Mouse (Mus musculus): ENCODE results near the gene Foxd1. TPM values are rescaled to one million over a fixed set of nuclear protein-coding genes. Genes with fewer than 3 reads are reported as not detected.

Gene Foxd1
- polyA plus RNA-seq, 1 experiment from 2014 or later, result 0.89 TPM

DNA sequence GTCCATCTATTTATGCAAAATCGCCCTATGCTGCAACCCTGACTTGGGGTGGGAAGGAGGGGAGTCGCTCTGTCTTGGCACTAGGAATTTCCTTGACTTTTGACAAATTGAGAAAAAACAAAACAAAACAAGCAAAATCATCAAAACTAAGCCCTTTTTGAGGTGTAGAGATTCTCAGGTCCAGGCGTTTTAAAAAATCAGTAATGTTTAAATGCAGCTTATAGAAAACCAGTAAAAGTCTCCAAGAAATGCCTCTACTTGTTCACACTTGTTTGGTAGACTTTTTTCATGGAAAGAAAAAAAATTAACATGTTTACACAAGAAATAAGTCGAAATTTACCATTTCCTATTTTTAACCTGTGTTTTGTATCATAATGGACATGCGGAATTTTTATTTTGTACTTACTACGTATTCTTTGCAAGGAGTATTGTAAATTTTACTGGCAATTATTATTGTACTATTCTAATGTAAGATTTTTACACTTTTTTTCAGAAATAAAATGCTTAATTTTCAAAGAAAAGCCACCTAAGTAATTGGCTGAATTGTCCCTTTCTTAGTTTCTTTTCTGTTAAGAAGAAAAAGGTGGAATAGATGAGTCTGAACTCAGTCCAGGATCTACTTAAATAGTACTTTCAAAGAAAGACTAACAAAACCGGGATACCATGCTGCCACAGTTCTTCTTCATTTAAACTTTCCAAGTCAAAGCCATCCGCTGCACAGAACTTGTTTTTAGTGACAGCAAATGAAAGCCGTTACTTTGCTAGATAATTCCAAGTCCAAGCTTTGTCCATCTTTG, 2.3 kb downstream of the Foxd1 start:
- peak overlapping the region; percentile 57; the same call in 1 of the 2 replicates for H3K4me2 ChIP-seq
- 5% methylated on average over 9 of the region's 9 CpGs for WGBS
- no peak overlapping the region for H3K27ac ChIP-seq
- peaks cover 71% of the 10 kb centered on the region for H3K27me3 ChIP-seq (replicated peaks)
- H3K9ac ChIP-seq, result no peak overlapping the region
- no peaks in the 10 kb centered on the region for H3K9me3 ChIP-seq
- H3K4me3 ChIP-seq, result peak overlapping the region; percentile 37
- no peak for ATAC-seq (replicated peaks)
- no peaks in the 10 kb centered on the region for H3K36me3 ChIP-seq (replicated peaks)
- H3K4me1 ChIP-seq, result peaks cover 27% of the 10 kb centered on the region

DNA sequence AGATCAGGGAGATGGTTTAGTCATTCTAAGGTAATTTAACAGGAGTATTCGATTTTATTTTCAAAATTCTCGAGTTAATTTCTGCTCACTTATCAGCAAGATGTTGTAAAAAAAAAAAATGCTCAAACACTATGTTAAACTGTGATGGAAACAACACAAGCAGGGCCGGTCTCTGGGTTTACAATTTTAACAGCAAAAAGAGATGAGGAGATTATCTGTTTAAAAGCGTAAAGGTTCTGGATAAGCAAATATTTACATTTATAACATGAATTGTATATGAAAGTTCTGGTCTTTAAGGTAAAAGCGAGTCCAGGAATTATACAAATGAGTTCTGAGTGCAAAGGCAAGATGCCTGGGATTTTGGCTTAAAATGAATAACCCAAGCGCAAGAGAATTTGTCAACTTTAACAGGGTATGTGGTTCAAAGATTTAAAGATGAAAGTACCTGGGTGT, 3.0 kb downstream of the Foxd1 start:
- ATAC-seq (replicated peaks), result no peak
- H3K4me1 ChIP-seq, result peaks cover 27% of the 10 kb centered on the region
- H3K9ac ChIP-seq, result no peak overlapping the region
- H3K36me3 ChIP-seq (replicated peaks), result no peaks in the 10 kb centered on the region
- WGBS, result 7% methylated on average over 6 of the region's 6 CpGs
- no peak overlapping the region for H3K4me3 ChIP-seq
- no peak overlapping the region for H3K27ac ChIP-seq
- H3K9me3 ChIP-seq, result no peaks in the 10 kb centered on the region
- H3K27me3 ChIP-seq (replicated peaks), result peaks cover 68% of the 10 kb centered on the region
- H3K4me2 ChIP-seq, result no peak overlapping the region

DNA sequence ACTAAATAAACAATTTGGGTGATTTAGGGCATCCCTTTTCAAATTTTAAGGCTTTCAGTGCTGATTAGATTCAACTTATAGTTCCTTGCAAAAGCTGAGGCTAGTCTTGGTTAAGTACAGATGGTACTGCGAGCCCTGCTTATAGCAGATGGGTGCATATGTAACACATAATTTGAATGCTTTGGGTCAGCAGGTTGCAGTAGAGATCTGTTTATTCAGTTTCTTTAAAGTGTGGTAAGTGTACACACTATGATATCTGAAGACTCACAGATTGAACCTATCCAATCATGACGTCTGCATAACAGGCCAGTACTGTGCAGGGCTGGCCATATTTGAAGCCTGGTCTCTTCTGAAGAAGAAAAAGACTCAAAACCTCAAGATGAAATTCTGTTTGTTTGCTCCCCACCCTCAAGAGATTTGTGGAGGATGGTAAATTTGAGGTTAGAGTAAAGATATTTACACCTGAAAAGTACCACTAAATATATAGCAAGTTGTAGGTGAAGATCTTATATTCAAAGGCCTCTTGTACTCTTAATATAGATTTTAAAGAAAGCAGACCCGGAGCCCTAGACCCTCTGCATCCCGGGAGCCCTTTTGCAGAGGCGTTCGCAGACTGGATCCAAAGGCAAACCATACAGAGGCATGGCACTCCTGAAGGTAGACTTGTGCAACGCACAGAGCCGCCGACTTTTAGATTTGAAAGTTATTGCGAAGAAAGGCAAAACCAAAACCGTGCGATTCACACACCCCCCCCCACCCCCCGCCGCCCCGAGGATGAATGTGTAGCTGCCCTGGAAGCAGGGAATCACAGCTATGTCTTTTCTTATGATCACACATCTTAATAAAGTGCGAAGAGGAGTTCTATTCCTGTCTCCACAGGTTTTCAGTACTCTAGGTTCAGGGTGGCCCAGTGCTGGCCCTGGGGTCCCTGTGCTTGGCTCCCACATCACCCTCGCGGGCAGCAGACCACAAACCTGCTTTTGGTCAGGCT, 3.7 kb downstream of the Foxd1 start:
- Histone ChIP-seq H3K27ac (no peak overlapping the region), H3K4me3 (no peak overlapping the region), H3K4me2 (peak overlapping the region; percentile 12; the same call in 1 of the 2 replicates), H3K9me3 (no peaks in the 10 kb centered on the region), H3K27me3 (replicated peaks) (peaks cover 68% of the 10 kb centered on the region), H3K4me1 (peaks cover 27% of the 10 kb centered on the region), H3K36me3 (replicated peaks) (no peaks in the 10 kb centered on the region), H3K9ac (no peak overlapping the region)
- ATAC-seq (replicated peaks), result no peak
- WGBS, result 3% methylated on average over 18 of the region's 18 CpGs

DNA sequence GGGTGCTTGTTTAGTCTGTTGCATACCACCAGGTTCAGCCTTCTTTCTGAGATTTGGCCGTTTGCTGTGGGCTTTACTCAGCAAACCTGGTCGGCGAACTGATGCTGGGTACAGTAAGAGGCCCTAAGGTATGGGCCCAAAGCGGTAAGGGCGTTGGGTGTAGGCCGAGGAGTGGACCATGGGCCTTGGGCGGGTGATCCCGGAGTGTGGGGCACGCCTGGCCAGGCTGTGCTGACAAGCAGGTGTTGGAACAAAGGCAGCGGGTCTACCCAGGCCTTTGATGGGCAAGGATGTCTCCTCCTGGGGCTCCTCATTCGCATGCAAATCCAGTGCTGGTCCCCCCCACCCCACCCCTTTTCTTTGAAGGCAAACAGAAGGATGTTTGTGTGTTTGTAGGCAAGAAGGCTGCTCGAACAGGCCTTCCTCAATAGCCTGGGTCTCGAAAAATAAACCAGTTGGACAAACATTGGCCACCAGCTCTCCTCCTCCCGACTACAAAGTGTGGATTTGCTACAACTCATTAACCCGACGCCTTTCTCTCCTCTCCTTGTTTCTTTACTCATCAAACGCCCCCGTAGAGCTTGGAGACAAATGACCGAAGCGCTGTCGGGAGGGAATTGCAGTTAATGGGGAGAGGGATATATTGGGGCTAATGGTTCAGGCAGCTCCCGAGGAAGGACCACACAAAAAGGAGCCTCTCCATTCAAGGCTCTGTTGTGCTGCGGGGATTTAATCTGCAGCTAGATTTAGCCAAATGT, 4.6 kb downstream of the Foxd1 start:
- no peak for ATAC-seq (replicated peaks)
- peaks cover 70% of the 10 kb centered on the region for H3K27me3 ChIP-seq (replicated peaks)

DNA sequence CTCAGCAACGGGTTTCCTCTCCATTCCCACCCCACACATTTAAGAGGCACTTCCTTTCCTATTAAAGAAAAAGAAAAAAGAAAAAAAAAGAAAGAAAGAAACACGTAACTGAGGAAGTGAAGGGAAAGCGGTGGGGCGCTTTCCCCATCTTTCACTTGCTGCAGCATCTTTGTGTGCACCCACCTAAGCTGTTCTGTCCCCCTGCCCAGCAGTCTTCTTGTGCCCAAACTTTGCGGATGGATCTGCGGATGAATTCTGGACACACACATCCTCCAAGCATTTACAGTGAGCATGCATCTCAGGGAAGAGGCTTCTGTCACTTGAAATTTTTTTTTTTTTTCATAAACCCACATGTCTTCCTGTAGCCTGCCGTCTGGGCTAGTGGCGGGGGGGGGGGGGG, 5.3 kb downstream of the Foxd1 start:
- no peaks in the 10 kb centered on the region for H3K9me3 ChIP-seq
- H3K9ac ChIP-seq, result no peak overlapping the region
- 3% methylated on average over 7 of the region's 8 CpGs for WGBS

More for the DNA sequence above, 4.6 kb downstream of the Foxd1 start:
- Histone ChIP-seq H3K36me3 (replicated peaks) (no peaks in the 10 kb centered on the region), H3K9me3 (no peaks in the 10 kb centered on the region), H3K4me3 (no peak overlapping the region), H3K9ac (no peak overlapping the region), H3K4me2 (peak overlapping the region; percentile 12; the same call in 1 of the 2 replicates), H3K4me1 (peaks cover 25% of the 10 kb centered on the region), H3K27ac (no peak overlapping the region)
- 4% methylated on average over 23 of the region's 23 CpGs for WGBS

DNA sequence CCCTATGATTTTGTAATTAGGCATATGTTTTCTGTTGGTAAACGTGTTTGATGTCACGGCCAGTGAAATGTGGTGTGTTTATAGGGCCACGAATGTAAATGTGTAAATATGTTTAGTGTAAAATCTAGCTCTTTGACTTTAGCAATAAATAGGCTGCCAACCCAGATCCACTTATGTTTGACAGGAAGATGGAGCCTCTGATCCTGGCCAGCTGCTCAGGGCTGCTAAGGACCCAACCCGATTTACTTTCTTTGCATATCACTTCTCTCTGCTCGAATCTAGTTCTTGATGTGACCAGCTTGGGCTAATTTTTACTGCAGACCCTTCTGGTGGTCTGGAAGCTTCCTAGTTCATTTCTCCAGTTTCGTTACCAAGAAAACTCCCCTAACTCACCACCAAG, 6.3 kb downstream of the Foxd1 start:
- WGBS, result 8% methylated on average over 6 of the region's 6 CpGs
- Histone ChIP-seq H3K27ac (no peak overlapping the region), H3K36me3 (replicated peaks) (no peaks in the 10 kb centered on the region), H3K9me3 (no peaks in the 10 kb centered on the region), H3K27me3 (replicated peaks) (peaks cover 73% of the 10 kb centered on the region), H3K4me3 (no peak overlapping the region), H3K4me2 (no peak overlapping the region), H3K4me1 (peaks cover 7% of the 10 kb centered on the region), H3K9ac (no peak overlapping the region)
- ATAC-seq (replicated peaks), result no peak

More for the DNA sequence above, 5.3 kb downstream of the Foxd1 start:
- Histone ChIP-seq H3K4me1 (peaks cover 18% of the 10 kb centered on the region), H3K27me3 (replicated peaks) (peaks cover 68% of the 10 kb centered on the region), H3K4me2 (no peak overlapping the region), H3K4me3 (no peak overlapping the region), H3K27ac (no peak overlapping the region), H3K36me3 (replicated peaks) (no peaks in the 10 kb centered on the region)
- ATAC-seq (replicated peaks), result no peak

DNA sequence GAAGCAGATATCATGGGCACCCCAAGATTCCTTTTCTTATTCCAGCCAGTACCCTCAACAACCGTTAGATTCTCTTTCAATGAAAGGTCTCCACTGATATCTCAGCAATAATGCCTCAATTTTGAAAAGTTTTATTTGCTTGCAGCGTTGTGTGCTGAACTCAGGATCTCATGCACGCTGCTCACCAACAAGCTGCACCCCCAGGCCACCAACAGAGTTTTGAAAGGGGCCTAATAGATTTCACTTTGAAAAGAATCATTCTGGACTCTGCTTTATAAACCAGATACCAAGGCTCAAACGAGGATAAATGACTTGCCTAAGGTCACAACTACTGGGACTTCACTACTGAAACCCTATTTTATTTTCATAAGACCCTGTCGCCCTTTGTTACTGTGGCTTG, 7.1 kb downstream of the Foxd1 start:
- 11% methylated on average over 5 of the region's 5 CpGs for WGBS
- Histone ChIP-seq H3K4me1 (peaks cover 9% of the 10 kb centered on the region), H3K9me3 (no peaks in the 10 kb centered on the region), H3K27ac (no peak overlapping the region), H3K4me3 (no peak overlapping the region), H3K36me3 (replicated peaks) (no peaks in the 10 kb centered on the region), H3K4me2 (no peak overlapping the region), H3K9ac (no peak overlapping the region), H3K27me3 (replicated peaks) (peaks cover 79% of the 10 kb centered on the region)
- no peak for ATAC-seq (replicated peaks)

DNA sequence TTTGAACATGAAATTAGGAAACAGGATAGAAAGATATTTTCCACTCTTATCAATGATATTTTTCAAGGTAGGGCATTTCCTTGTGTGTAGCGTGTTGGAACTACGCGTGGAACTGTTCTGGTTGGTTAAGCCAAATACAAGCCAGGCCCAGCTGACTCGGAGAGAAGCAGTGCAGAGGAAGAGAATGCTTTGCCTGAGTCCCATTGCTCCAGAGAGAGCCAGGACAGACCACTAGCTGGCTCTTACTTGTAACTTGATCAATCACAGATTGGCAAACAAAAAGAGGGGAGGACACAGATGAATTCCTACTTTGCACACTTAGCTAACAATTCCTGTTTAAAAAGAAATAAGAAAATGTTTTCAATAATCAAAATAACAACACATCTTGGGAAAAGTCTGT, 9.0 kb downstream of the Foxd1 start:
- Histone ChIP-seq H3K9ac (no peak overlapping the region), H3K4me1 (peaks cover 12% of the 10 kb centered on the region), H3K9me3 (no peaks in the 10 kb centered on the region), H3K36me3 (replicated peaks) (no peaks in the 10 kb centered on the region), H3K27ac (no peak overlapping the region), H3K4me2 (no peak overlapping the region), H3K4me3 (no peak overlapping the region), H3K27me3 (replicated peaks) (peaks cover 87% of the 10 kb centered on the region)
- 6% methylated on average over 4 of the region's 4 CpGs for WGBS
- ATAC-seq (replicated peaks), result no peak

DNA sequence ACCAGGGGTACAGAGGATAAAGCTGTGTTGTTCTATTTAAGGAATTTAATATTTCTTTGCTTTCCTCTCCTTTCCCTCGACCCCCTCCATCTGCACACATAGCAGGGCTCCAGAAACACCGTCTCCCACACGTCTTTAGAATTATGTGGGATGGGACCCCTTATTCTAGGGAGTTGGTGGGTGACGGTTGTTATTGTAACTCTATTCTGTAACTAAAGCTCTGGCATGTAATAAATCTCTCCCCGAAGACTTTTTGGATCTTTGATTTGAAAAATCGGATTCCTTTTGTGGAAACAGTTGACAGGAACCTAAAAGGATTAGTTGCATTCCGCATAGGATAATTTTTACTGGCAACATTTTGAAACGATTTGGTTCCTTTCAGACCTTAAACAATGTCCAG, 11.0 kb downstream of the Foxd1 start:
- WGBS, result 4% methylated on average over 8 of the region's 8 CpGs
- no peaks in the 10 kb centered on the region for H3K36me3 ChIP-seq (replicated peaks)
- H3K4me1 ChIP-seq, result peaks cover 9% of the 10 kb centered on the region
- H3K27me3 ChIP-seq (replicated peaks), result peaks cover 89% of the 10 kb centered on the region
- no peaks in the 10 kb centered on the region for H3K9me3 ChIP-seq
- no peak for ATAC-seq (replicated peaks)
- no peak overlapping the region for H3K9ac ChIP-seq
- H3K4me3 ChIP-seq, result no peak overlapping the region
- H3K4me2 ChIP-seq, result no peak overlapping the region
- no peak overlapping the region for H3K27ac ChIP-seq

DNA sequence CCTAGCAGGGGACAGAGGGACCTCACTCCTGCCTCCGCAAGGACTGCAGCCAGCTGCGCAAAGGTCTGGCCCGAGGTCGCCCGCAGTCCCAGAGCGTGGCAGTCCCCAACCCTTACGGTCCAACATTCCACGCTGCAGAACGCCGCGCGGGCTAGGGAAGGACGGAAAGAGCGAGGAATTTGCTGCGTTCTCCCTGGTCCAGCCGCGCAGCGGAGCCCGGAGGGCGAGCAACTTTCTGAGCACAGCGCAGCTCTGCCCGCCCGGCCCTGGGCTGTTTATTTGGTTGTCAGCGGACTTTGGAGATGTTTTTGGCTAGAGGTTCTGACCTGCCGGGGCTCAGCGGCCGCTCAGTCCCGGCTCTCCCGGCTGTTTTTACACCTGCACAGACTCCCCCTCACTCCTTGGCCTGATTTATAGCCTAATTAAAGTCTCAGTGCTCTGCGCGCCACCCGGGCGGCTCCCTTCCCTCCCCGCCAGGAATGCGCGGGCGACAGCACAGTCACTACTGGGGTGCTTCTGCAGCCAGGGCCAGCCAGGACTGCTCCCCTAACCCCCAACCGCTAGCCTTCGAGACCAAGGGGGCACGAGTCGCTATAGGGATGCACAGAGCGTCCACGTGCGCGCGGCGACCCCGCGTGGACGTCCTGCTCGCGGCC, 11.9 kb downstream of the Foxd1 start:
- Histone ChIP-seq H3K36me3 (replicated peaks) (no peaks in the 10 kb centered on the region), H3K27ac (no peak overlapping the region), H3K27me3 (replicated peaks) (peaks cover 87% of the 10 kb centered on the region), H3K4me2 (peak overlapping the region; percentile 40), H3K4me3 (peak overlapping the region; percentile 11), H3K9me3 (no peaks in the 10 kb centered on the region), H3K4me1 (peaks cover 9% of the 10 kb centered on the region), H3K9ac (no peak overlapping the region)
- peak; percentile 20; the same call in 1 of the 2 replicates for ATAC-seq (replicated peaks)
- under 1% methylated on average over 52 of the region's 52 CpGs for WGBS

DNA sequence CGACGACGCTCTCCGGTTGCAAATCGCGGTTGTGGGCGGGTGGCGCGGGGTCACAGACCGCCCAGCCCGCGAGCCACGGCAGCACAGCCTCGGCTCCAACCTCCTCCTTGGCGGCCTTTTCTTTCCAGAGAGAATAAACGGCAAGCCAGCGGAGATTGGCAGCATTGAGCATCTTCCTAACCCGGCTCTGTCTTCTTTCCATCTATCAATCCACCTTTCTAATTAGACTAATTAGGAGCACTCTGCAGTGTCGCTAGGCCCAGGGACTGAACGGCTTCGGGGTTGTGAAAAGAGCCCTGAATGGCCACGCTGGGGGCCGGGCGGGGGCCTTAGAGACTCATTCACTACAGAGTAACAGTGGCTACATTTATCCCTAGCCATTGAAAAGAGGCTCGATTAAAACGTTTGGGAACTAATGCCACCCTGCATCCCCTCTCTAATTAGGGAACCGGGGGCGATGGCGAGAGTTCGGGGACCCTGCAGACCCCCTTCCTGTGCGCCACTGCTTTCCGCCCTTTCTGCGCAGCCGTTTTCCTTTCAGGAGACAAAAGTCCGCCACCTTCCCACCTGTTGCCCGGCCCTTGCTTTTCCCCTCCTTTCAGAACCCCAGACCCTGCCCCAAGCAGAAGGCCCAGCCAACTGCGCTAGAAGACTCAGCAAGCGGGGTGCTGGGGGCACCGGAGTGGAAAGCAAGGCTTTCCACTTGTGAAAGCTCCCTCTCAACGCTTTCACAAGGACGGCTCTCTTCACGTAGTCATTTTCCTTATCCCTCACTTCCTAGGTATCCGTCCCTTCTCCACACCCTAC, 12.6 kb downstream of the Foxd1 start:
- Histone ChIP-seq H3K9me3 (no peaks in the 10 kb centered on the region), H3K27me3 (replicated peaks) (peaks cover 87% of the 10 kb centered on the region), H3K4me3 (peak overlapping the region; percentile 11), H3K36me3 (replicated peaks) (no peaks in the 10 kb centered on the region), H3K4me2 (peak overlapping the region; percentile 40), H3K27ac (no peak overlapping the region), H3K4me1 (peaks cover 9% of the 10 kb centered on the region), H3K9ac (no peak overlapping the region)
- WGBS, result under 1% methylated on average over 42 of the region's 43 CpGs
- no peak for ATAC-seq (replicated peaks)
